Mouse (Mus musculus): ENCODE results near the gene Vamp4. TPM values are rescaled to one million over a fixed set of nuclear protein-coding genes. Genes with fewer than 3 reads are reported as not detected.
"Not testable (repeated sequence)": the region's sequence is repeated elsewhere in the genome, so short reads cannot be mapped to it uniquely, and the experiment has no call there.

Vamp4 gene
- polyA plus RNA-seq, 1 experiment from 2014 or later: 12.7 TPM

DNA sequence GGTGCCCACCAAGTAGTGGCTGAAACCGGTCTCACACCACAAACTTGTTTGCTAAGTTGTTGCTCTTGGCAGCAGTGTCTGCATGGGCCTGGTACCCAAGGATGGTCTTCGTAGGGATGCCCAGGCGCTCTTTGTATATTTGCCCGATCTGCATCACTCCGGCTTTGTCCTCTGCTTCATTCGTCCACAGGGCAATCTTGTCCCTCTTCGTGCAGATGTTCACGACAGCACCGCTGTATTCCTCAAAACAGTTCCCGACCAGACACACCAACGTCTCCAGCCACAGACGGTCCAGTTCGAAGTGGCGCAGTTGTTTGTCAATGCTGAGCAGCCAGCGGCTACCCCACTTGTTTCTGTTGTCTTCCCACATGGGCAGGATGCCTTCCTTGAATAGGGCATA is 58.0 kb downstream of the Vamp4 start:
- H3K27me3 ChIP-seq (ENCODE audit: control insufficient read depth, insufficient read depth, low read depth, low read length); H3K36me3 ChIP-seq (ENCODE audit: control insufficient read depth, insufficient read depth); ATAC-seq (ENCODE audit: low read depth); H3K4me1 ChIP-seq (ENCODE audit: control insufficient read depth, low read depth, low read length); H3K4me2 ChIP-seq (ENCODE audit: low read depth, low read length); H3K27ac ChIP-seq (ENCODE audit: low read length); H3K9me3 ChIP-seq (replicated peaks; ENCODE audit: control insufficient read depth, low read length); H3K9ac ChIP-seq (ENCODE audit: low read depth, low read length); H3K4me3 ChIP-seq (ENCODE audit: low read depth, low read length): not testable (repeated sequence)
- 81% methylated on average over 15 of the region's 15 CpGs for WGBS (ENCODE audit: insufficient replicate concordance)

DNA sequence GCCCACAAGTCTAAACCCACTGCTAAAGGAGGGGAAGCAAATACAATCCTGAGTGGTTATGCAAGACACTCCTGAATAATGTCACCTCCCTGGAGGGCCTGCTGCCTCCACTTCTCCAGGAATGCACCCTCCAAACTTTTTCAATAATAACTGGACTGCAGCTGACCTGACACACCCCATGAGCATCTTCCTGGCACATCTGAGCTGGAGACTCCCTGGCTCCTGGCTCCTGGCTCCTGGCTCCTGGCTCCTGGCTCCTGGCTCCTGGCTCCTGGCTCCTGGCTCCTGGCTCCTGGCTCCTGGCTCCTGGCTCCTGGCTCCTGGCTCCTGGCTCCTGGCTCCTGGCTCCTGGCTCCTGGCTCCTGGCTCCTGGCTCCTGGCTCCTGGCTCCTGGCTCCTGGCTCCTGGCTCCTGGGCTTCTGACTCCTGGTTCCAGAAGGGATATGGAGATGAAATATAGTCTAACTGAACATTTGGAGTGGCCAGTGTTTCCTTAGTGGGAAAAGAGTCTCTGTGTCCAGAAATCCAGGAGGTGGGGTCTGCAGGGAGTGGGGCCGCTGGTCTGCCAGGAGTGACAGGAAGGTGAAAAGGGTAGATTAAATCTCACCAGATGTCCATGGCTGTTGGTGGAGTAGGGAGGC is 65.1 kb downstream of the Vamp4 start:
- not testable (repeated sequence) for H3K36me3 ChIP-seq (ENCODE audit: control insufficient read depth, insufficient read depth); ATAC-seq (ENCODE audit: low read depth); H3K4me3 ChIP-seq (ENCODE audit: low read depth, low read length); H3K4me1 ChIP-seq (ENCODE audit: control insufficient read depth, low read depth, low read length); H3K27me3 ChIP-seq (ENCODE audit: control insufficient read depth, insufficient read depth, low read depth, low read length); H3K4me2 ChIP-seq (ENCODE audit: low read depth, low read length); H3K9me3 ChIP-seq (replicated peaks; ENCODE audit: control insufficient read depth, low read length); H3K9ac ChIP-seq (ENCODE audit: low read depth, low read length); H3K27ac ChIP-seq (ENCODE audit: low read length)
- 42% methylated on average over 1 of the region's 1 CpGs for WGBS (ENCODE audit: insufficient replicate concordance)

DNA sequence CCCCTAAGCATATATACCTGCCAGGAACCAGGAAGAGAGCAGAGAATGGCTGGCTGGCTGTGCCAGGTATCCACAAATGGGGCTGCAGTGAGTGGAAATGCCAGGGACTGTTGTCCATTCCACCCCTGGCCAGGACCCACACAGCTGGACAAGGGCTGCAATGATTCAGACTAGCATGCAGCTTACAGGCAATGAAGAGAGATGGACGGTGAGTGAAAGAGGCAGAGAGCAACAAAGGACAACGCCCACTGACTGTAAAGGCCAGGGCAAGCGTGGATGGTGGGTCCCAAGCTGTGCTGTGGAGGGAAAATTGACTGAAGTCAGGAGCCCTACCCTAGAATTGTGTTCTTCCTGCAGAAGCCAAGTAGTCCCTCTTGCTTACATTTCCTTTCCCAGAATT is 66.2 kb downstream of the Vamp4 start:
- no peak overlapping the region for H3K4me2 ChIP-seq (ENCODE audit: low read depth, low read length)
- 65% methylated on average over 3 of the region's 3 CpGs for WGBS (ENCODE audit: insufficient replicate concordance)
- no peak overlapping the region for H3K9ac ChIP-seq (ENCODE audit: low read depth, low read length)
- no peak overlapping the region for H3K27ac ChIP-seq (ENCODE audit: low read length)
- no peaks in the 10 kb centered on the region for H3K27me3 ChIP-seq (ENCODE audit: control insufficient read depth, insufficient read depth, low read depth, low read length)
- H3K4me1 ChIP-seq (ENCODE audit: control insufficient read depth, low read depth, low read length): no peaks in the 10 kb centered on the region
- ATAC-seq (ENCODE audit: low read depth): no peak
- no peak overlapping the region for H3K4me3 ChIP-seq (ENCODE audit: low read depth, low read length)
- H3K9me3 ChIP-seq (replicated peaks; ENCODE audit: control insufficient read depth, low read length): no peaks in the 10 kb centered on the region
- no peaks in the 10 kb centered on the region for H3K36me3 ChIP-seq (ENCODE audit: control insufficient read depth, insufficient read depth)

DNA sequence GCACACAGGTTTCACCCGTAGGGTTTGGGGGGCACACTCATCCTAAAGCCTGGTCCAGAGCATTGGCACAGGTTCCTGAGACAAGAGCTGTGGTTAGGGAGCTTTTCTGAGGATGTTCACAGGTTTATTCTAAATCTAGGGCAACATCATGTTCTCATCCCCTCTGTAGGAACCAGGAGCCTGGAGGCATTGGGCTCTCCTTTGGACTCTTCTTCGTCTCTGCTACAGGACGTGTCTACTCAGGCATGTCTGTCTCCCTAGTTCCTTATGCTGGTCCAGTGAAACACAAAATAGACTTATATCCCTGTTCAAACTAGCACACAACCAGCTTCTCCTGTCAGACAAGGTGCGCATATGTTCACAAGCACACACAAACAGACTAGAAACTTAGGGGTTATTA is 68.2 kb downstream of the Vamp4 start:
- Histone ChIP-seq H3K27ac (ENCODE audit: low read length) (no peak overlapping the region), H3K36me3 (ENCODE audit: control insufficient read depth, insufficient read depth) (no peaks in the 10 kb centered on the region), H3K9ac (ENCODE audit: low read depth, low read length) (no peak overlapping the region), H3K4me1 (ENCODE audit: control insufficient read depth, low read depth, low read length) (no peaks in the 10 kb centered on the region), H3K9me3 (replicated peaks; ENCODE audit: control insufficient read depth, low read length) (no peaks in the 10 kb centered on the region), H3K4me2 (ENCODE audit: low read depth, low read length) (no peak overlapping the region), H3K27me3 (ENCODE audit: control insufficient read depth, insufficient read depth, low read depth, low read length) (no peaks in the 10 kb centered on the region), H3K4me3 (ENCODE audit: low read depth, low read length) (no peak overlapping the region)
- no peak for ATAC-seq (ENCODE audit: low read depth)
- 64% methylated on average over 4 of the region's 4 CpGs for WGBS (ENCODE audit: insufficient replicate concordance)

DNA sequence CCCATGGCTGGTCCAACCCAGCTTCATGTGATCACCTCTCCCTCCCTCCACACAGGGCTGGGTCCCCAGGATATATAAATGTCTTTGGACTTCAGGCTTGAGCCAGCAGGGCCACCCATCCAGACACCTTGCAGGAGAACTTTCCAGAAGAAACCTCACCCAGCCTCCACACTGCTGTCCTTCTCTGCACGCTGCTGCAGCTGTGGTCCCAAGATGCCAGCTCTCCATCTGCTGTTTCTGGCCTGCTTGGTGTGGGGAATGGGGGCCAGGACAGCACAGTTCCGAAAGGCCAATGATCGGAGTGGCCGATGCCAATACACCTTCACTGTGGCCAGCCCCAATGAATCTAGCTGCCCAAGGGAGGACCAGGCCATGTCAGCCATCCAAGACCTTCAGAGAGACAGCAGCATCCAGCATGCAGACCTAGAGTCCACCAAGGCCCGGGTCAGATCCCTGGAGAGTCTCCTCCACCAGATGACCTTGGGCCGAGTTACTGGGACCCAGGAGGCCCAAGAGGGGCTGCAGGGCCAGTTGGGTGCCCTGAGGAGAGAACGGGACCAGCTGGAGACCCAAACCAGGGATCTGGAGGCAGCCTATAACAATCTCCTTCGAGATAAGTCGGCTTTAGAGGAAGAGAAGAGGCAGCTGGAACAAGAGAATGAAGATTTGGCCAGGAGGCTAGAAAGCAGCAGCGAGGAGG is 68.9 kb downstream of the Vamp4 start, which contains the start of gene Myoc:
Gene Myoc, plus strand, starts transcription at position 105 of the 700 bp plus-strand sequence.
- Histone ChIP-seq H3K27me3 (ENCODE audit: control insufficient read depth, insufficient read depth, low read depth, low read length) (no peaks in the 10 kb centered on the region), H3K36me3 (ENCODE audit: control insufficient read depth, insufficient read depth) (no peaks in the 10 kb centered on the region), H3K4me2 (ENCODE audit: low read depth, low read length) (no peak within 1 kb of the TSS), H3K4me1 (ENCODE audit: control insufficient read depth, low read depth, low read length) (no peaks in the 10 kb centered on the region), H3K4me3 (ENCODE audit: low read depth, low read length) (no peak within 1 kb of the TSS), H3K9me3 (replicated peaks; ENCODE audit: control insufficient read depth, low read length) (no peaks in the 10 kb centered on the region), H3K27ac (ENCODE audit: low read length) (no peak within 1 kb of the TSS), H3K9ac (ENCODE audit: low read depth, low read length) (no peak within 1 kb of the TSS)
- ATAC-seq (ENCODE audit: low read depth): no peak
- 64% methylated on average over 10 of the region's 10 CpGs for WGBS (ENCODE audit: insufficient replicate concordance)

DNA sequence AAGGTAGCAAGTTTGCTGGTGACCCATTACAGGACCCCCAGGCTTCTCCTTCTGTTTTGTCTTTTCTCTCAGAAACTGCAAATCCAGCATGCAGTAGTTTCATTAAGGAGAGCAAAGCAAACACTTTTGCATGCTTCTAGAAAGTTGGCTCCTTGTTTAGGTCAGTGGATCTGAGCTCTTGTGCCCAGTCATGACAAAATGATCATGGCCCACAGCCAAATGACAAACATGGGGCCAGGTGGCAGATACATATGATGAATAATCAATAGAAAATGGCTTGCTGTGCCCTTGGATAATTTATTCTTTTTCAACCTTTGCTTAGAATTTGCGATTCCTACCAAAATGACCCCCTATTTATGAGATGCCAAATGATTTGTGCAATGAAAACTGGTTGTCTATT is 69.5 kb downstream of the Vamp4 start:
- Histone ChIP-seq H3K27ac (ENCODE audit: low read length) (no peak overlapping the region), H3K9me3 (replicated peaks; ENCODE audit: control insufficient read depth, low read length) (no peaks in the 10 kb centered on the region), H3K4me1 (ENCODE audit: control insufficient read depth, low read depth, low read length) (no peaks in the 10 kb centered on the region), H3K27me3 (ENCODE audit: control insufficient read depth, insufficient read depth, low read depth, low read length) (no peaks in the 10 kb centered on the region), H3K36me3 (ENCODE audit: control insufficient read depth, insufficient read depth) (no peaks in the 10 kb centered on the region), H3K4me3 (ENCODE audit: low read depth, low read length) (no peak overlapping the region), H3K9ac (ENCODE audit: low read depth, low read length) (no peak overlapping the region), H3K4me2 (ENCODE audit: low read depth, low read length) (no peak overlapping the region)
- no peak for ATAC-seq (ENCODE audit: low read depth)
- 67% methylated on average over 1 of the region's 1 CpGs for WGBS (ENCODE audit: insufficient replicate concordance)

DNA sequence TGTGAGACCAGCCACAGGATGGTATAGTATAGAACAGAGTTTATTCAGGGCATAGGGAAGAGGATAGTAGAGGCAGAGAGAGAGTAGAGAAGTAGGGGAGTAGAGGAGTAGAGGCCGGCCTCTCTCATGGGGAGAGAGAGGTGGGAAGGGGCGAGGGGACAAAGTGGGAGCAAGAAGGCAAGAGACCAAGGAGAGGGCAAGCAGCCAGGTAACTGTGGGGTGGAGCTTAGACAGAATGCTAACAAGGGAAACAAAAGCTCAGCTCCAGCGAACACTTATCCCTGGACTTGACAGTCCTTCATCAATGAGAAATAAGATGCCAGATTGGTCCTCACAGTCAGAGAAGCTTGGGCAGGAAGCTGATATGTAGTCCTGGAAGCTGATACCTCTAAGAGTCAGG is 72.3 kb downstream of the Vamp4 start:
- Histone ChIP-seq H3K36me3 (ENCODE audit: control insufficient read depth, insufficient read depth) (no peaks in the 10 kb centered on the region), H3K27ac (ENCODE audit: low read length) (no peak overlapping the region), H3K4me3 (ENCODE audit: low read depth, low read length) (no peak overlapping the region), H3K27me3 (ENCODE audit: control insufficient read depth, insufficient read depth, low read depth, low read length) (no peaks in the 10 kb centered on the region), H3K9ac (ENCODE audit: low read depth, low read length) (no peak overlapping the region), H3K9me3 (replicated peaks; ENCODE audit: control insufficient read depth, low read length) (no peaks in the 10 kb centered on the region), H3K4me1 (ENCODE audit: control insufficient read depth, low read depth, low read length) (no peaks in the 10 kb centered on the region), H3K4me2 (ENCODE audit: low read depth, low read length) (no peak overlapping the region)
- WGBS (ENCODE audit: insufficient replicate concordance): 49% methylated on average over 3 of the region's 3 CpGs
- ATAC-seq (ENCODE audit: low read depth): no peak

DNA sequence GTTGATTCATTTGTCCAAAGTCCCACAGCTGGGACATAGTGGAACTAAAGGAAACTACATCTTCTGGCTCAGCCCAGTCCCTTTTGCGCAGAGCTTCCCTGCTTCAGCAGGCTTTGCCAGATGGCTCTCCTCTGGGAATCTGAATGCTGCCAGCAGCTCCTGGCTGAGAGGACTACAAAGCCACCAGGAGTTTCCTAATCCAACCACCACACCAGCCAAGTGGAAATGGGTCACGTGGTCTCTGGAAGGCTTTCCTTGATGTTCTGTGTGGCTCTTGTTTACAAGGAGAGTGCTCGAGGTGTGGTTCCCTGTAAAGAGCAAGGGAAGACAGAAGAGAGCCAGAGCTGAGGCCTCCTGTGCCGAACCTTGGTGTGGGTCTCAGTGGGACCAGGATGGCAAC is 73.4 kb downstream of the Vamp4 start:
- H3K27me3 ChIP-seq (ENCODE audit: control insufficient read depth, insufficient read depth, low read depth, low read length): no peaks in the 10 kb centered on the region

DNA sequence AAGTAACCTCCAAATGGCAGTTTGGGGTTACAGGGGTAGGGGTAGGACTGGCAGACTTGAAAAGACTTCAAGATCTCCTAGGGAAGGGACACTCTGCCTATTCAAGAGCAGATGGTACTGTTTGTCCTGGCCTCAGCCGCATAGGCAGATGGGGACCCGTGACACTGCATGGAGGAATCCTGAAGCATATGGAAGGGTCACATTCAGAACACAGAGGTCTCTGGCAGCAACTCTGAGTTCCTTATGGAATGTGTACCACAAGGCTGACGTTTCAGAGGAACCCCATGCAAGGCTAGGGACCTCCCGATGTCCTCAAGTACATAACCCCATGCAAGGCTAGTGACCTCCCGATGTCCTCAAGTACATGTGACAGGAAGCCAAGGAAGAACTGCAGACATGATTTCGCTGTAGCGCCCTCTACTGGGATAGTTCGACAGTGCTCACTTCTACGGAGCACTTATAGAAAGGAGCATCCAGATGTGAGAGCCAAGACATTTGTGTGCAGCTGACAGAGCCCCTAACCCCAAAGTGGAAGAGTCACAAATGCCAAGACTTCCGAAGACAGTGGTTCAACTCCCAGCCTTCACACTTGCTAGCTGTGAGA is 75.9 kb downstream of the Vamp4 start:
- ATAC-seq (ENCODE audit: low read depth): no peak
- H3K9me3 ChIP-seq (replicated peaks; ENCODE audit: control insufficient read depth, low read length): no peaks in the 10 kb centered on the region
- H3K27me3 ChIP-seq (ENCODE audit: control insufficient read depth, insufficient read depth, low read depth, low read length): no peaks in the 10 kb centered on the region
- H3K4me3 ChIP-seq (ENCODE audit: low read depth, low read length): no peak overlapping the region
- H3K9ac ChIP-seq (ENCODE audit: low read depth, low read length): no peak overlapping the region
- H3K36me3 ChIP-seq (ENCODE audit: control insufficient read depth, insufficient read depth): no peaks in the 10 kb centered on the region
- WGBS (ENCODE audit: insufficient replicate concordance): 64% methylated on average over 10 of the region's 10 CpGs
- no peaks in the 10 kb centered on the region for H3K4me1 ChIP-seq (ENCODE audit: control insufficient read depth, low read depth, low read length)
- no peak overlapping the region for H3K27ac ChIP-seq (ENCODE audit: low read length)
- no peak overlapping the region for H3K4me2 ChIP-seq (ENCODE audit: low read depth, low read length)

More for the DNA sequence above, 73.4 kb downstream of the Vamp4 start:
- H3K4me3 ChIP-seq (ENCODE audit: low read depth, low read length): no peak overlapping the region
- no peaks in the 10 kb centered on the region for H3K4me1 ChIP-seq (ENCODE audit: control insufficient read depth, low read depth, low read length)
- H3K9ac ChIP-seq (ENCODE audit: low read depth, low read length): no peak overlapping the region
- H3K36me3 ChIP-seq (ENCODE audit: control insufficient read depth, insufficient read depth): no peaks in the 10 kb centered on the region
- H3K27ac ChIP-seq (ENCODE audit: low read length): no peak overlapping the region
- no peaks in the 10 kb centered on the region for H3K9me3 ChIP-seq (replicated peaks; ENCODE audit: control insufficient read depth, low read length)
- no peak overlapping the region for H3K4me2 ChIP-seq (ENCODE audit: low read depth, low read length)
- ATAC-seq (ENCODE audit: low read depth): no peak
- 29% methylated on average over 4 of the region's 4 CpGs for WGBS (ENCODE audit: insufficient replicate concordance)

Data from liver, embryonic 16.5 days (tissue).